Mouse (Mus musculus) liver, adult 2 months (tissue): ENCODE measurements around the gene Rab15.

ENCODE experiments used
- CTCF ChIP-seq: fragments of 200-500 bp; IDR thresholded peaks from 2 replicates; pipeline ENCODE4 v1.5.1; 2011; ENCODE audit warnings: low read depth, low read length, control low read depth
- POLR2A ChIP-seq: fragments of 200-500 bp; IDR thresholded peaks from 2 replicates; pipeline ENCODE4 v1.6.1; 2011; ENCODE audit warnings: low read length, control low read depth; ENCODE audit not compliant: insufficient read depth; ENCODE audit errors: extremely low read depth

DNA sequence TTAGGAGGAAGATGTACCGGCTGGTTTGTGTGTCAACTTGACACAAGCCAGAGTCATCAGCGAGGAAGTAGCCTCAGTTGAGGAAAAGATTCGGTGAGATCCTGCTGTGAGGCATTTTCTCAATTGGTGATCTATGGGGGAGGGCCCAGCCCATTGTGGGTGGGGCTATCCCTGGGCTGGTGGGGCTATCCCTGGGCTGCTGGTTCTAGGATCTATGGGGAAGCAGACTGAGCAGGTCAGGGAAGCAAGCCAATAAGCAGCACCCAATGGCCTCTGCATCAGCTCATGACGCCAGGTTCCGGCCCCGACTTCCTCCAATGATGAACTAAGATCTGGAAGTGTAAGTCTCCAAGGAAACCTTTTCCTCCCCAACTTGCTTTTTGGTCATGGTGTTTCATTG, 17.4 kb upstream of the Rab15 start:
- TF ChIP-seq CTCF (no peak), POLR2A (no peak)
